Mouse (Mus musculus) spleen, adult 2 months (tissue): Measurements from ENCODE around the gene Rab1b.

Experiments
- CTCF ChIP-seq: fragments of 200-500 bp; IDR thresholded peaks from 2 replicates; pipeline ENCODE4 v1.5.1; 2011; ENCODE audit warnings: mild to moderate bottlenecking, inconsistent platforms; ENCODE audit not compliant: insufficient read depth, insufficient read length, insufficient replicate concordance; ENCODE audit errors: extremely low read depth
- POLR2A ChIP-seq: fragments of 200-500 bp; IDR thresholded peaks from 2 replicates; pipeline ENCODE4 v1.6.1; 2011; ENCODE audit warnings: low read depth, low read length, inconsistent platforms

DNA sequence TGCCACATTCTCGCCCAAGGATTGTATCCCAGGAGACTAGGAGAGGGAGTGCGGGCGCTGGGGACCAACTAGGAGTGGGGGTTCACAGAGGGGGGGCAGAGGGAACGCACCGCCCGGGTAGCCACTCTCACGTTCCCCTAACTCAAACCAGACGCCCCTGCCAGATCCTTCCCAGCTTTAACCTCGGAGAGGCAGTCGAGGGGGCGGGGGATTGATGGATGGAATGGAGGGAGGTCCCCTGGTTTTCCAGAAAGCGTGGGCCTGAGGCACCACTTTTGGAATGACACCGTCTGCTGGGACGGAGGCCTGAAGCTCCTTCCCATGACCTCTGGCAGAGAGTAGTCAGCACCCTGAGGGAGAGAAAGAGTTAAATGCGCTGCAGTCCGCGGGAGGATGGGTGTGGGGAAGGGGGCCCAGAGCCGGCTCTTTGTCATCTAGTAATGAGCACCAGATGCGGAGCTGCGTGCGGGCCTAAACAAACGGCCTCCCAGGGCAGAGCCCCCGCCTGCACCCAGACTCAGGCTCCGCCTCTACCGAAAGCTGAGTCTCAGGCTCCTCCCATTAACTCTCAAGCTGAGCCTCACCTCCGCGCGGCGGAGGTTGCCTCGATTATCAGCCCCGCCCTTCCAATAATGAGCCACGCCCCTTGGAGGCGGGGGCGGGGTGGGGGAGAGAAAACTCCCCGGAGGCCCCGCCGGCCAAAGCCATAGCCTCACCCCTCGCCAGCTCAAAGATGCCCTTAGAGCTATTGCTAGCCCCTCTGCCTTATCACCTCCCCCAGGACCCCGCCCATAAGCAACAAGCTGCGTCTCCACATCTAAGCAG is 35.1 kb downstream of the Rab1b start:
- TF ChIP-seq CTCF, result no peak
- TF ChIP-seq POLR2A, result no peak
